Mouse (Mus musculus) spleen, adult 2 months (tissue): ENCODE results near the gene Plxna4.

Source experiments
- CTCF ChIP-seq: fragments of 200-500 bp; IDR thresholded peaks from 2 replicates; pipeline ENCODE4 v1.5.1; 2011; ENCODE audit warnings: mild to moderate bottlenecking, inconsistent platforms; ENCODE audit not compliant: insufficient read depth, insufficient read length, insufficient replicate concordance; ENCODE audit errors: extremely low read depth
- POLR2A ChIP-seq: fragments of 200-500 bp; IDR thresholded peaks from 2 replicates; pipeline ENCODE4 v1.6.1; 2011; ENCODE audit warnings: low read depth, low read length, inconsistent platforms

DNA sequence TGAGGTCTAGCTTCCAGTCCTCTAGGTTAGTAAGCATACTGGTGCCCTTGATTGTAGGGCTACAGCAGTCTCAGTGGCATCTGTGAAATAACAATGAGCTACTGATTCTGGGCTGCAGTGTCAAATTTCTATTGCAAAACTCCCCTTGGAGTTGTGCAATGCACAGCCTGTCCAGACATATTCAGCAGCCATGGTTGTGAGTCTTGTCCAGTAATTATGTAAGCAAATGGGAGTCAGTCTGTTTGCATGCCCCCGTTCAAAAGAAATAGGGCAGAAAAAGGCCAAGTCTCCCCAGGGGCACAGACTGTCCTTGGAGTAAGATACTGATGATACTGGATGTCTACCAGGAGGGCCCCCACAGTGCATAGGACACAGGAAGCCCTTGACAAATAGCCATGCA, 420.3 kb downstream of the Plxna4 start:
- TF ChIP-seq CTCF (no peak), POLR2A (no peak)
